Mouse (Mus musculus): ENCODE measurements around the gene Nup54. TPM values are rescaled to one million over a fixed set of nuclear protein-coding genes. Genes with fewer than 3 reads are reported as not detected.

Nup54 gene
- polyA plus RNA-seq, 1 experiment, result 109 TPM

DNA sequence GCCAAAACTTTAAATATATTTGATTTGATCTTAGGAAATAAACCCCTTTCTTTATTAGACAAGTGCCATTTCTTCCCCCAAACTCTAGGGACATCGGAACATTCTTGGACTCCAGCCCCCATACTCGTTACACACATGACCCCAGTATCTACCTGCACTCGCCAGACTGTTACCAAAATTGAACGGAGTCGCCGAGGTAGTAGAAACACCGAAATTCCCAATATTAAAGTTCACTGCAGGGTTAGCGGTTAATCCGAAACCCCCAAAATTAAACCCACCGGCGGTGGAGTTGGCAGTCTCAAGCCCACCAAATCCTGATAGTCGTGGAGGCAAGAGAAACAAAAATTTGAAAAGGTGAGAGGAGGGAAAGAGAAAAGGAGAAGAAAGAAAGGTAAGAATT is 949 bp downstream of the Nup54 start:
- Histone ChIP-seq H3K4me1 (ENCODE audit: control insufficient read depth, insufficient read depth, low read length) (no peaks in the 10 kb centered on the region), H3K27me3 (ENCODE audit: control insufficient read depth, insufficient read depth, low read length, poor library complexity, severe bottlenecking) (no peaks in the 10 kb centered on the region), H3K27ac (ENCODE audit: insufficient read depth, low read length) (no peak overlapping the region), H3K9me3 (replicated peaks; ENCODE audit: control insufficient read depth, insufficient read depth, low read length, poor library complexity, severe bottlenecking) (no peaks in the 10 kb centered on the region), H3K9ac (ENCODE audit: low read depth, poor library complexity, severe bottlenecking) (peak overlapping the region; percentile 89), H3K36me3 (ENCODE audit: control insufficient read depth, insufficient read depth, low read length, poor library complexity, severe bottlenecking) (peaks cover 14% of the 10 kb centered on the region), H3K4me3 (ENCODE audit: low read depth, low read length) (peak overlapping the region; percentile 68)
- no peak for TF ChIP-seq POLR2A (IDR thresholded peaks at IDR 0.05; ENCODE audit: insufficient read depth, low read length)
- TF ChIP-seq CTCF (IDR thresholded peaks at IDR 0.05; ENCODE audit: low read depth, low read length), result no peak

DNA sequence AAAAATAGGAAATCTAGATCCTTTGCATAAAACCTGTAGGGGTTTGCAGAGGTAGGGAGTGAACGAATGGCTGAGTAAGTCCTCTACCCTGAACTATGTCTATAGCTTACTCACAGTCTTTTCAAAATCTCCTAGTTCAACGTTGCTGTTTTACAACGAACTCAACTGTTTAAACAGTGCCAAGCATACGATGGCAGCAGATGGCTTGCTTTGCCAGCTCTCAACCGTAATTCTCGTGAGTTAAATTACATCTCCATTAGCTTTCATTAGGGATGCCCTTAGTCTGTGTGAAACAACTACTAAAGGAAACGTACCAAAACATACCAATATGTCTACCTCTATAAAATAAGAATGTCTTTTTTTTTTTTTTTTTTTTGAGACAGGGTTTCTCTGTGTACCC is 3.4 kb downstream of the Nup54 start:
- Histone ChIP-seq H3K27me3 (ENCODE audit: control insufficient read depth, insufficient read depth, low read length, poor library complexity, severe bottlenecking) (no peaks in the 10 kb centered on the region), H3K9ac (ENCODE audit: low read depth, poor library complexity, severe bottlenecking) (no peak overlapping the region), H3K36me3 (ENCODE audit: control insufficient read depth, insufficient read depth, low read length, poor library complexity, severe bottlenecking) (peaks cover 35% of the 10 kb centered on the region), H3K4me3 (ENCODE audit: low read depth, low read length) (no peak overlapping the region), H3K4me1 (ENCODE audit: control insufficient read depth, insufficient read depth, low read length) (no peaks in the 10 kb centered on the region), H3K9me3 (replicated peaks; ENCODE audit: control insufficient read depth, insufficient read depth, low read length, poor library complexity, severe bottlenecking) (no peaks in the 10 kb centered on the region), H3K27ac (ENCODE audit: insufficient read depth, low read length) (no peak overlapping the region)
- no peak for TF ChIP-seq POLR2A (IDR thresholded peaks at IDR 0.05; ENCODE audit: insufficient read depth, low read length)
- TF ChIP-seq CTCF (IDR thresholded peaks at IDR 0.05; ENCODE audit: low read depth, low read length), result no peak
- no peak for TF ChIP-seq EP300 (IDR thresholded peaks at IDR 0.05; ENCODE audit: insufficient read depth, low read depth, low read length)

DNA sequence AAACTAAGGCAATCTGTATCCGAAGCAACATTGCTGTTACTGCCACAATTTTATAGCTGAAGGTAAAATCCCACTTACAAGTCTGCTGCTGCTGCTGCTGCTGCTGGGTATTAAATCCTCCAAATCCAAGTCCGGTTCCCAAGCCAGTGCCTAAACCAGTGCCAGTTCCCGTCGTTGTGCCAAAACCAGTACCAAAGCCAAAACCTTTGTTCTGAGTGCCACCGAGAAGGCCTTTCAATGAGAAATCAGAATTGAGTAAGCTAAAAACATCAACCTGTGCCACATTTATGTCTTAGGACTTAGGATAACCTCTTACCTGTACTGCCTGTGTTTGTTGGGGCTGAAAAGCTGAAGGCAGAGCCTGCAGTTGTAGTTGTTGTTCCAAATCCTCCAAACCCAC is 4.3 kb downstream of the Nup54 start:
- Histone ChIP-seq H3K27me3 (ENCODE audit: control insufficient read depth, insufficient read depth, low read length, poor library complexity, severe bottlenecking) (no peaks in the 10 kb centered on the region), H3K4me3 (ENCODE audit: low read depth, low read length) (no peak overlapping the region), H3K36me3 (ENCODE audit: control insufficient read depth, insufficient read depth, low read length, poor library complexity, severe bottlenecking) (peaks cover 38% of the 10 kb centered on the region), H3K9me3 (replicated peaks; ENCODE audit: control insufficient read depth, insufficient read depth, low read length, poor library complexity, severe bottlenecking) (no peaks in the 10 kb centered on the region), H3K4me1 (ENCODE audit: control insufficient read depth, insufficient read depth, low read length) (no peaks in the 10 kb centered on the region), H3K9ac (ENCODE audit: low read depth, poor library complexity, severe bottlenecking) (no peak overlapping the region), H3K27ac (ENCODE audit: insufficient read depth, low read length) (no peak overlapping the region)
- TF ChIP-seq EP300 (IDR thresholded peaks at IDR 0.05; ENCODE audit: insufficient read depth, low read depth, low read length), result no peak
- TF ChIP-seq CTCF (IDR thresholded peaks at IDR 0.05; ENCODE audit: low read depth, low read length), result no peak
- no peak for TF ChIP-seq POLR2A (IDR thresholded peaks at IDR 0.05; ENCODE audit: insufficient read depth, low read length)

DNA sequence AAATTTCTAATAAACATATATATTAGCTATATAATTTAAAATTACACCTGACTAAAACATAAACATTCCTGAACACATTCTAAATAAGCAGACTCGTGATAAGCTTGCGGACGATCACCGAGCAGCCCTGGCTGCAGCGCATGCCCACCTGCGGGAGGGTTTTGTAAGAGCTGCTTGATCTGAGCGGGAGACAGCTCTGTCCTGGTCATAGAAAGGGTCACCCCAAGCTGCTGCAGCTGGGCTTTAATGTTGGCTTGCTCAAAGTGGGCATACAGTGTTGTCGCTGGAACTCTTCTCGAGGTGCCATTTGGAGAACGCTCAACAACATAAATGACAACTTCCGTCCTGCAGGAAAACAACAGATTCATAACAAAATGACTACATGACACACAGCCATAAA is 10.9 kb downstream of the Nup54 start:
- Histone ChIP-seq H3K27ac (ENCODE audit: insufficient read depth, low read length) (no peak overlapping the region), H3K4me1 (ENCODE audit: control insufficient read depth, insufficient read depth, low read length) (no peaks in the 10 kb centered on the region), H3K27me3 (ENCODE audit: control insufficient read depth, insufficient read depth, low read length, poor library complexity, severe bottlenecking) (no peaks in the 10 kb centered on the region), H3K9ac (ENCODE audit: low read depth, poor library complexity, severe bottlenecking) (no peak overlapping the region), H3K9me3 (replicated peaks; ENCODE audit: control insufficient read depth, insufficient read depth, low read length, poor library complexity, severe bottlenecking) (no peaks in the 10 kb centered on the region), H3K4me3 (ENCODE audit: low read depth, low read length) (no peak overlapping the region), H3K36me3 (ENCODE audit: control insufficient read depth, insufficient read depth, low read length, poor library complexity, severe bottlenecking) (peaks cover 73% of the 10 kb centered on the region)
- no peak for TF ChIP-seq EP300 (IDR thresholded peaks at IDR 0.05; ENCODE audit: insufficient read depth, low read depth, low read length)

DNA sequence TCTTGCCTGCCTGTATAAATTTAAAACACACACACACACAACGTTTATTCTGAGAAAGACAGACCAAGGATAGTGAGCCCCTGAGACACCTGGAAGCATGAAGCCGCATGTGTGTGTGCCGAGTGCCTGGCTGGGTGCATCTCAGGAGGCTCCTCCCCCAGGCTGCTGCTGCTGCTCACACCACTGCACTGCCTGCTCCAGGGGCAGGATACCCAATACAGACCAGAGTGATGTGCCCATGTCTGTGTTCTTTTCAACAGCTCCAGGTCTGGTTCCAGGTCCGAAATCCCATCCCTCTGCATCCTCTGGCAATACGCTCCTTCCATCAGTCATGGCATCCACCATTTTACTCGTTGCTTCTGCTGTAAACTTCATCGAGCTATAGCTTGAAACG is 21.0 kb downstream of the Nup54 start:
- Histone ChIP-seq H3K4me3 (ENCODE audit: low read depth, low read length) (no peak overlapping the region), H3K9me3 (replicated peaks; ENCODE audit: control insufficient read depth, insufficient read depth, low read length, poor library complexity, severe bottlenecking) (no peaks in the 10 kb centered on the region), H3K27me3 (ENCODE audit: control insufficient read depth, insufficient read depth, low read length, poor library complexity, severe bottlenecking) (no peaks in the 10 kb centered on the region), H3K36me3 (ENCODE audit: control insufficient read depth, insufficient read depth, low read length, poor library complexity, severe bottlenecking) (peaks cover 29% of the 10 kb centered on the region), H3K27ac (ENCODE audit: insufficient read depth, low read length) (no peak overlapping the region), H3K4me1 (ENCODE audit: control insufficient read depth, insufficient read depth, low read length) (no peaks in the 10 kb centered on the region), H3K9ac (ENCODE audit: low read depth, poor library complexity, severe bottlenecking) (no peak overlapping the region)
- TF ChIP-seq POLR2A (IDR thresholded peaks at IDR 0.05; ENCODE audit: insufficient read depth, low read length) (no peak), EP300 (IDR thresholded peaks at IDR 0.05; ENCODE audit: insufficient read depth, low read depth, low read length) (no peak), CTCF (IDR thresholded peaks at IDR 0.05; ENCODE audit: low read depth, low read length) (no peak)

DNA sequence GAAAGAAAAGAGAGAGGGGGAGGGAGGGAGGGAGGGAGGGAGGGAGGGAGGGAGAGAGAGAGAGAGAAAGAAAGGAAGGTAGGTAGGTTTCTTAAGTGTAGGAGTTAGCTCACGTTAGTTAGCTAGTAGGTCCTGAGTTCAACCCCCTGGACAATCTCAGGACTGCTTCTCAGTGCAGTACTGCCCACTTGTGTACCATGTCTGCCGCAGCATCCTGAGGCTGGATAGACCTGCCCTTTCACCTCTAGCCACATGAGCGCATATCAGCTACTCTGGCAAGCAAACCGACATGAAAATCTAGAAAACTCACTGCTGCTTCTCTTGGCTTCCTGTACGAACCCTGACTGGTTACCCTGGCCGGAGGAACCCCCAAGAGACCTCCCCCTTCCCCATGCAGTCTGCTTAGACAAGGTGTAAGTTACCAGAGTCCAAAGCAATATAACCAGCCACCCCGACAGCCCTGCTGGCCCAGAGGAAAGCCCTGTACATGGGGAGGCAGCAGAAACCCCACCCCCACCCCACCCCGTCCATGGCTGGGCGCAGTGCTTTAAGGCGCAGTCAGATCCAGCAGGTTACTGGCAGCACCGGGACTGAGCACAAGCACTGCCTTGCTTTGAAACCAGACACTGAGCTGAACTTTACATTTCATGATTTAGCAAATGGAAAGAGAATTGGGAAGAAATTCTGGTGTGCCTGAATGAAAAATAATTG is 21.6 kb downstream of the Nup54 start:
- no peak overlapping the region for H3K4me3 ChIP-seq (ENCODE audit: low read depth, low read length)
- no peaks in the 10 kb centered on the region for H3K9me3 ChIP-seq (replicated peaks; ENCODE audit: control insufficient read depth, insufficient read depth, low read length, poor library complexity, severe bottlenecking)
- H3K27me3 ChIP-seq (ENCODE audit: control insufficient read depth, insufficient read depth, low read length, poor library complexity, severe bottlenecking), result no peaks in the 10 kb centered on the region
- H3K27ac ChIP-seq (ENCODE audit: insufficient read depth, low read length), result no peak overlapping the region
- H3K9ac ChIP-seq (ENCODE audit: low read depth, poor library complexity, severe bottlenecking), result no peak overlapping the region
- peaks cover 25% of the 10 kb centered on the region for H3K36me3 ChIP-seq (ENCODE audit: control insufficient read depth, insufficient read depth, low read length, poor library complexity, severe bottlenecking)
- TF ChIP-seq EP300 (IDR thresholded peaks at IDR 0.05; ENCODE audit: insufficient read depth, low read depth, low read length) (no peak), CTCF (IDR thresholded peaks at IDR 0.05; ENCODE audit: low read depth, low read length) (no peak), POLR2A (IDR thresholded peaks at IDR 0.05; ENCODE audit: insufficient read depth, low read length) (no peak)
- no peaks in the 10 kb centered on the region for H3K4me1 ChIP-seq (ENCODE audit: control insufficient read depth, insufficient read depth, low read length)
